Mouse (Mus musculus) midbrain, embryonic 14.5 days (tissue): ENCODE measurements at regions not wholly inside any gene's neighbourhood (a gene's known extent, or its start where the extent isn't known, plus 50 kb on each side); places are given as distances from the start of the nearest gene placed in this dataset.

Source experiments
- ATAC-seq: fragments of 200-750 bp; cut with Nextera tagmentation; 2 replicates; pipeline ENCODE4 v1.8.0; 2017; ENCODE audit warnings: moderate number of reproducible peaks, moderate library complexity; ENCODE audit not compliant: low FRiP score, low TSS enrichment
- DNase-seq: peaks from one replicate; pipeline ENCODE4 v3.0.0-alpha.2; 2015
- H3K27ac ChIP-seq: fragments of 300-500 bp; sonication (generic); replicated peaks from 2 replicates; pipeline ENCODE4 v1.5.1; 2014; ENCODE audit warnings: mild to moderate bottlenecking, low read depth, low read length, moderate library complexity
- H3K27me3 ChIP-seq: fragments of 300-500 bp; sonication (generic); 2 replicates; pipeline ENCODE4 v1.6.1; 2014; ENCODE audit warnings: low read length, control low read depth, mixed read lengths; ENCODE audit not compliant: control insufficient read depth, insufficient read depth
- H3K36me3 ChIP-seq: fragments of 300-500 bp; sonication (generic); 2 replicates; pipeline ENCODE4 v1.6.1; 2014; ENCODE audit warnings: low read length, control low read depth; ENCODE audit not compliant: control insufficient read depth, insufficient read depth
- H3K4me1 ChIP-seq: fragments of 300-500 bp; sonication (generic); 2 replicates; pipeline ENCODE4 v1.6.1; 2014; ENCODE audit warnings: mild to moderate bottlenecking, antibody characterized with exemption, low read length, control low read depth; ENCODE audit not compliant: control insufficient read depth, insufficient read depth
- H3K4me2 ChIP-seq: fragments of 300-500 bp; sonication (generic); 2 replicates; pipeline ENCODE4 v1.6.1; 2014; ENCODE audit warnings: mild to moderate bottlenecking, low read length, moderate library complexity
- H3K4me3 ChIP-seq: fragments of 300-500 bp; sonication (generic); replicated peaks from 2 replicates; pipeline ENCODE4 v1.5.1; 2014; ENCODE audit warnings: low read depth, low read length
- H3K9ac ChIP-seq: fragments of 300-500 bp; sonication (generic); replicated peaks from 2 replicates; pipeline ENCODE4 v1.6.1; 2014; ENCODE audit warnings: mild to moderate bottlenecking, low read length, moderate library complexity
- H3K9me3 ChIP-seq: fragments of 300-500 bp; sonication (generic); 2 replicates; pipeline ENCODE4 v1.6.1; 2016; ENCODE audit warnings: low read length, control low read depth, mixed read lengths; ENCODE audit not compliant: control insufficient read depth
- WGBS: fragments of 180-500 bp; shearing (Covaris S2); extraction: QIAGEN DNeasy Blood & Tissue Kit; methylation state at CpG from one replicate; pipeline ENCODE4 v1.1.7; 2014; 5-methylcytosine and 5-hydroxymethylcytosine counted together

GRCm38 (mm10) chr7:40052255-40052654 lies 534.7 kb downstream of the Zfp619 start:
- Histone ChIP-seq H3K27me3 (no peaks in the 10 kb centered on the region), H3K9me3 (no peaks in the 10 kb centered on the region), H3K4me1 (no peaks in the 10 kb centered on the region), H3K4me3 (no peak overlapping the region), H3K4me2 (no peak overlapping the region), H3K36me3 (no peaks in the 10 kb centered on the region), H3K9ac (no peak overlapping the region), H3K27ac (no peak overlapping the region)
- ATAC-seq (no peak), DNase-seq (no peak)
- 57% methylated on average over 2 of the region's 2 CpGs for WGBS

- H3K9me3 ChIP-seq = no peaks in the 10 kb centered on the region
- ATAC-seq = no peak
These were observed 541.3 kb downstream of the Zfp619 start for GRCm38 (mm10) chr7:40058836-40059235.

GRCm38 (mm10) chr7:40064631-40065030 lies 547.1 kb downstream of the Zfp619 start:
- DNase-seq (no peak), ATAC-seq (no peak)
- WGBS = 73% methylated on average over 2 of the region's 2 CpGs
- Histone ChIP-seq H3K9me3 (no peaks in the 10 kb centered on the region), H3K9ac (no peak overlapping the region), H3K27me3 (no peaks in the 10 kb centered on the region), H3K4me1 (no peaks in the 10 kb centered on the region), H3K4me3 (no peak overlapping the region), H3K4me2 (no peak overlapping the region), H3K27ac (no peak overlapping the region), H3K36me3 (no peaks in the 10 kb centered on the region)

More at GRCm38 (mm10) chr7:40058836-40059235, 541.3 kb downstream of the Zfp619 start:
- Histone ChIP-seq H3K4me1 (no peaks in the 10 kb centered on the region), H3K4me3 (no peak overlapping the region), H3K9ac (no peak overlapping the region), H3K4me2 (no peak overlapping the region), H3K27ac (no peak overlapping the region), H3K27me3 (no peaks in the 10 kb centered on the region), H3K36me3 (no peaks in the 10 kb centered on the region)
- 32% methylated on average over 4 of the region's 4 CpGs for WGBS
- peak; percentile 4 for DNase-seq

- Histone ChIP-seq H3K9me3 (no peaks in the 10 kb centered on the region), H3K27ac (no peak overlapping the region), H3K9ac (no peak overlapping the region), H3K27me3 (no peaks in the 10 kb centered on the region), H3K36me3 (no peaks in the 10 kb centered on the region), H3K4me3 (no peak overlapping the region), H3K4me2 (no peak overlapping the region), H3K4me1 (no peaks in the 10 kb centered on the region)
- 77% methylated on average over 6 of the region's 6 CpGs for WGBS
- DNase-seq (no peak), ATAC-seq (no peak)
These were observed 548.0 kb downstream of the Zfp619 start for GRCm38 (mm10) chr7:40065526-40065925.

- DNase-seq (no peak), ATAC-seq (no peak)
- H3K36me3 ChIP-seq = no peaks in the 10 kb centered on the region
- H3K4me2 ChIP-seq = no peak overlapping the region
- H3K9me3 ChIP-seq = no peaks in the 10 kb centered on the region
- H3K4me1 ChIP-seq = no peaks in the 10 kb centered on the region
- no peak overlapping the region for H3K9ac ChIP-seq
- H3K27ac ChIP-seq = no peak overlapping the region
- H3K4me3 ChIP-seq = no peak overlapping the region
- no peaks in the 10 kb centered on the region for H3K27me3 ChIP-seq
- WGBS = 72% methylated on average over 1 of the region's 1 CpGs
These were observed 549.8 kb downstream of the Zfp619 start for GRCm38 (mm10) chr7:40067378-40067777.

- Histone ChIP-seq H3K36me3 (no peaks in the 10 kb centered on the region), H3K27ac (no peak overlapping the region), H3K4me1 (no peaks in the 10 kb centered on the region), H3K27me3 (no peaks in the 10 kb centered on the region), H3K4me3 (no peak overlapping the region), H3K4me2 (no peak overlapping the region), H3K9me3 (no peaks in the 10 kb centered on the region), H3K9ac (no peak overlapping the region)
- ATAC-seq = no peak
- 80% methylated on average over 2 of the region's 2 CpGs for WGBS
- DNase-seq = no peak
These were observed 553.7 kb downstream of the Zfp619 start for GRCm38 (mm10) chr7:40071313-40071712.

- 85% methylated on average over 1 of the region's 1 CpGs for WGBS
- Histone ChIP-seq H3K27me3 (no peaks in the 10 kb centered on the region), H3K36me3 (no peaks in the 10 kb centered on the region), H3K4me2 (no peak overlapping the region), H3K9me3 (no peaks in the 10 kb centered on the region), H3K4me3 (no peak overlapping the region), H3K4me1 (no peaks in the 10 kb centered on the region), H3K27ac (no peak overlapping the region), H3K9ac (no peak overlapping the region)
- ATAC-seq (peak; percentile 55), DNase-seq (peak; percentile 60)
These were observed 554.9 kb downstream of the Zfp619 start for GRCm38 (mm10) chr7:40072478-40072877.

- Histone ChIP-seq H3K4me3 (no peak overlapping the region), H3K27me3 (no peaks in the 10 kb centered on the region), H3K27ac (no peak overlapping the region), H3K4me1 (no peaks in the 10 kb centered on the region), H3K36me3 (no peaks in the 10 kb centered on the region), H3K9ac (no peak overlapping the region), H3K9me3 (no peaks in the 10 kb centered on the region), H3K4me2 (no peak overlapping the region)
- peak; percentile 26 for DNase-seq
- ATAC-seq = no peak
- 53% methylated on average over 2 of the region's 2 CpGs for WGBS
These were observed 568.7 kb downstream of the Zfp619 start for GRCm38 (mm10) chr7:40086236-40086635.

- H3K36me3 ChIP-seq = no peaks in the 10 kb centered on the region
- no peak overlapping the region for H3K4me3 ChIP-seq
- DNase-seq (no peak), ATAC-seq (no peak)
- no peaks in the 10 kb centered on the region for H3K27me3 ChIP-seq
- H3K4me1 ChIP-seq = no peaks in the 10 kb centered on the region
- 92% methylated on average over 2 of the region's 2 CpGs for WGBS
- no peak overlapping the region for H3K4me2 ChIP-seq
- H3K9me3 ChIP-seq = no peaks in the 10 kb centered on the region
- no peak overlapping the region for H3K9ac ChIP-seq
- H3K27ac ChIP-seq = no peak overlapping the region
These were observed 579.5 kb downstream of the Zfp619 start for GRCm38 (mm10) chr7:40097094-40097493.
